ENCODE assay signal across 8 mouse cellular contexts in genomic region chr14:31891500-31892185, GRCm38 (mm10).
A peak's percentile ranks its signal among the peaks of the same experiment; 100 is the strongest.
DNase-seq lines count a peak whose midpoint lies in the region; ATAC-seq and TF ChIP-seq lines count a peak whose summit lies in the region.

No protein-coding gene starts in this region.

- TF ChIP-seq EP300 in heart, postnatal 0 days (IDR thresholded peaks at IDR 0.05; ENCODE audit: low read depth) = no peak

- peak; percentile 84 for ATAC-seq in kidney, postnatal 0 days (replicated peaks; ENCODE audit: low FRiP score, low read depth)
- no peak for ATAC-seq in embryonic facial prominence, embryonic 13.5 days (ENCODE audit: insufficient number of reproducible peaks, insufficient read depth, low FRiP score, low TSS enrichment, low read depth)
- peak; percentile 85 for ATAC-seq in heart, postnatal 0 days (ENCODE audit: insufficient read depth, low read depth)

- peak overlapping the region; percentile 40 for H3K4me2 ChIP-seq in kidney, postnatal 0 days (ENCODE audit: low read length)
- peak overlapping the region; percentile 58 for H3K4me2 ChIP-seq in embryonic facial prominence, embryonic 13.5 days
- H3K4me2 ChIP-seq in heart, postnatal 0 days (ENCODE audit: low read depth, low read length) = peak overlapping the region; percentile 45

- no peak for TF ChIP-seq CTCF in kidney, postnatal 0 days (IDR thresholded peaks at IDR 0.05; ENCODE audit: low read depth)
- TF ChIP-seq CTCF in heart, postnatal 0 days (IDR thresholded peaks at IDR 0.05; ENCODE audit: low read depth) = no peak

- no peak overlapping the region for H3K9ac ChIP-seq in kidney, postnatal 0 days (ENCODE audit: low read depth, low read length)
- peak overlapping the region; percentile 54 for H3K9ac ChIP-seq in embryonic facial prominence, embryonic 13.5 days
- H3K9ac ChIP-seq in heart, postnatal 0 days (replicated peaks; ENCODE audit: low read depth, low read length) = no peak overlapping the region

- H3K9me3 ChIP-seq in kidney, postnatal 0 days (replicated peaks; ENCODE audit: low read length) = no peaks in the 10 kb centered on the region
- no peaks in the 10 kb centered on the region for H3K9me3 ChIP-seq in embryonic facial prominence, embryonic 13.5 days
- no peaks in the 10 kb centered on the region for H3K9me3 ChIP-seq in heart, postnatal 0 days (replicated peaks; ENCODE audit: control insufficient read depth, low read length)

- no peaks in the 10 kb centered on the region for H3K36me3 ChIP-seq in kidney, postnatal 0 days (ENCODE audit: insufficient read depth, low read length)
- H3K36me3 ChIP-seq in embryonic facial prominence, embryonic 13.5 days = no peaks in the 10 kb centered on the region
- H3K36me3 ChIP-seq in heart, postnatal 0 days (replicated peaks; ENCODE audit: control insufficient read depth, insufficient read depth, low read length) = no peaks in the 10 kb centered on the region

- WGBS in kidney, postnatal 0 days = 5% methylated on average over 16 of the region's 16 CpGs
- WGBS in embryonic facial prominence, embryonic 13.5 days = 13% methylated on average over 16 of the region's 16 CpGs
- WGBS in heart, postnatal 0 days = 20% methylated on average over 16 of the region's 16 CpGs

- peaks cover 15% of the 10 kb centered on the region for H3K4me1 ChIP-seq in kidney, postnatal 0 days (replicated peaks; ENCODE audit: insufficient read depth, low read length)
- H3K4me1 ChIP-seq in embryonic facial prominence, embryonic 13.5 days = peaks cover 8% of the 10 kb centered on the region
- H3K4me1 ChIP-seq in heart, postnatal 0 days (ENCODE audit: control insufficient read depth, insufficient read depth) = 0 out of 2 replicates have a peak, but pooled peaks cover 10% of the 10 kb centered on the region

- H3K27me3 ChIP-seq in kidney, postnatal 0 days (ENCODE audit: insufficient read depth, low read length) = no peaks in the 10 kb centered on the region
- no peaks in the 10 kb centered on the region for H3K27me3 ChIP-seq in embryonic facial prominence, embryonic 13.5 days
- no peaks in the 10 kb centered on the region for H3K27me3 ChIP-seq in heart, postnatal 0 days (ENCODE audit: control insufficient read depth, insufficient read depth, low read length)

- DNase-seq in kidney, postnatal 0 days (ENCODE audit: low spot score) = peak; percentile 82
- DNase-seq in kidney, adult 8-10 months = no peak
- peak; percentile 43 for DNase-seq in heart, postnatal 0 days (ENCODE audit: low spot score)
- peak; percentile 47 to 71 for DNase-seq in left cerebral cortex, adult 18-20 months (ENCODE audit: low spot score in 2 of 2)
- DNase-seq in lung, postnatal 36 days = peak; percentile 49
- DNase-seq in right cerebral cortex, postnatal 25 days = peak; percentile 68
- DNase-seq in T-cell, adult 2 months (ENCODE audit: low spot score) = no peak

- no peak overlapping the region for H3K4me3 ChIP-seq in kidney, postnatal 0 days (replicated peaks; ENCODE audit: low read depth, low read length)
- peak overlapping the region; percentile 26 for H3K4me3 ChIP-seq in embryonic facial prominence, embryonic 13.5 days
- H3K4me3 ChIP-seq in heart, postnatal 0 days (ENCODE audit: low read depth, low read length) = peak overlapping the region; percentile 18

- peak overlapping the region; percentile 31 for H3K27ac ChIP-seq in kidney, postnatal 0 days
- H3K27ac ChIP-seq in embryonic facial prominence, embryonic 13.5 days = no peak overlapping the region
- peak overlapping the region; percentile 77 for H3K27ac ChIP-seq in heart, postnatal 0 days (ENCODE audit: low read depth)

Comparison
In these comparisons a context has a peak if more than half of its experiments do, and no peak if none do; other contexts are left out.
1. DNase-seq: peak in kidney, postnatal 0 days (single experiment), heart, postnatal 0 days (single experiment), left cerebral cortex, adult 18-20 months (2 of 2), lung, postnatal 36 days (single experiment) and right cerebral cortex, postnatal 25 days (single experiment); none in kidney, adult 8-10 months (0 of 2) and T-cell, adult 2 months (single experiment).
2. Peak in every context shown above with its lines, with median percentiles within 50 percentile points of each other: H3K4me2 ChIP-seq.